Mouse (Mus musculus) hindbrain, embryonic 11.5 days (tissue): ENCODE measurements around the gene Dhx37. TPM values are rescaled to one million over a fixed set of nuclear protein-coding genes. Genes with fewer than 3 reads are reported as not detected.
"Not testable (repeated sequence)": the region's sequence is repeated elsewhere in the genome, so short reads cannot be mapped to it uniquely, and the experiment has no call there.

Experiments used
- ATAC-seq: fragments of 200-750 bp; cut with Nextera tagmentation; 2 replicates; pipeline ENCODE4 v1.8.0; 2017; ENCODE audit warnings: mild to moderate bottlenecking, moderate TSS enrichment, moderate library complexity; ENCODE audit not compliant: low FRiP score
- DNase-seq: peaks from one replicate; pipeline ENCODE4 v3.0.0-alpha.2; 2015; ENCODE audit warnings: low spot score
- H3K27ac ChIP-seq: fragments of 300-500 bp; sonication (generic); 2 replicates; pipeline ENCODE4 v1.5.1; 2014; ENCODE audit warnings: mild to moderate bottlenecking, low read depth, low read length
- H3K27me3 ChIP-seq: fragments of 300-500 bp; sonication (generic); 2 replicates; pipeline ENCODE4 v1.6.1; 2014; ENCODE audit warnings: mild to moderate bottlenecking, low read length, moderate library complexity, mixed read lengths; ENCODE audit not compliant: control insufficient read depth, insufficient read depth
- H3K36me3 ChIP-seq: fragments of 300-500 bp; sonication (generic); 2 replicates; pipeline ENCODE4 v1.6.1; 2014; ENCODE audit warnings: mild to moderate bottlenecking, low read length, moderate library complexity, mixed read lengths; ENCODE audit not compliant: control insufficient read depth, insufficient read depth
- H3K4me1 ChIP-seq: fragments of 300-500 bp; sonication (generic); replicated peaks from 2 replicates; pipeline ENCODE4 v1.6.1; 2014; ENCODE audit warnings: low read length, mixed read lengths; ENCODE audit not compliant: control insufficient read depth, insufficient read depth
- H3K4me2 ChIP-seq: fragments of 300-500 bp; sonication (generic); replicated peaks from 2 replicates; pipeline ENCODE4 v1.6.1; 2014; ENCODE audit warnings: mild to moderate bottlenecking, low read depth, low read length
- H3K4me3 ChIP-seq: fragments of 300-500 bp; sonication (generic); 2 replicates; pipeline ENCODE4 v1.5.1; 2014; ENCODE audit warnings: low read depth, low read length
- H3K9ac ChIP-seq: fragments of 300-500 bp; sonication (generic); 2 replicates; pipeline ENCODE4 v1.6.1; 2014; ENCODE audit warnings: low read depth, low read length
- H3K9me3 ChIP-seq: fragments of 300-500 bp; sonication (generic); 2 replicates; pipeline ENCODE4 v1.6.1; 2016; ENCODE audit warnings: low read length; ENCODE audit not compliant: control insufficient read depth
- WGBS: fragments of 180-500 bp; shearing (Covaris S2); extraction: QIAGEN DNeasy Blood & Tissue Kit; methylation state at CpG from one replicate; pipeline ENCODE4 v1.1.7; 2014; 5-methylcytosine and 5-hydroxymethylcytosine counted together
- polyA plus RNA-seq: library from polyadenylated mRNA; unstranded; fragments of >200 nt; fragmentation: Nextera tagmentation; extraction: Ambion mirVana; gene quantifications from 2 replicates; pipeline ENCODE4 v1.2.1, GENCODE M21; 2014

Gene Dhx37
- polyA plus RNA-seq, 1 experiment from 2014 or later = 10.4 TPM

DNA sequence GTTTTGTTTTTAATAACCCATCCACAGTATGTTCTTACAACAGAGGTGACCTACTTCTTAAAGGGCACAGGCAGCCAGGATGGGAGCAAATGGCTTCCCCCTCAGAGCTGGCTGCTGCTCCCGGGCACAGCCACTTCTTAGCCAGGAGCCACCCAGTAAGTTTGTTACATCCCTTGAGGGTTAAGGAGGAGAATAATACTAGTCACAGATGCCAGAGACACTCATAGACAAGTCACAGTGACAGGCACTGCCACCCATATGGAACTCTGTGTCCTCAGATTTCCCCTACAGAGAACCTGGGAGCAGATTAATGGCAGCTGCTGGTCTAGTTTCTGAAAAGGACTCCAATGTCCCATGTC is 41.3 kb downstream of the Dhx37 start:
- ATAC-seq (peak; percentile 6; the same call in 1 of the 2 replicates), DNase-seq (no peak)
- Histone ChIP-seq H3K4me3 (no peak overlapping the region), H3K9me3 (no peaks in the 10 kb centered on the region), H3K27ac (peak overlapping the region; percentile 99), H3K36me3 (no peaks in the 10 kb centered on the region), H3K4me2 (no peak overlapping the region), H3K9ac (peak overlapping the region; percentile 60; the same call in 1 of the 2 replicates), H3K4me1 (peaks cover 18% of the 10 kb centered on the region), H3K27me3 (no peaks in the 10 kb centered on the region)
- WGBS = 50% methylated on average over 1 of the region's 1 CpGs

DNA sequence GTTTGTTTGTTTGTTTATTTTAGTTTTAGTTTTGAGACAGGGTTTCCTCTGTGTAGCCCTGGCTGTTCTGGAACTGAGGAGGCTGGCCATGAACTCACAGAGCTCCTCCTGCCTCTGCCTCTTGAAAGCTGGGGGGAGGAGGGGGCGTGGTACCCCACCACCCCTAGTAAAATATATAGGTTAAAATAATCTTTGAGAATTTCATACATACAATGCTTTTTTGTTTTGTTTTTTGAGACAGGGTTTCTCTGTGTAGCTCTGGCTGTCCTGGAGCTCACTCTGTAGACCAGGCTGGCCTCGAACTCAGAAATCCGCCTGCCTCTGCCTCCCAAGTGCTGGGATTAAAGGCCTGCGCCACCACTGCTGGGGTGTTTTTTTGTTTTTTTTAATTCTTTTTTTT is 41.7 kb downstream of the Dhx37 start:
- not testable (repeated sequence) for H3K4me3 ChIP-seq, H3K4me2 ChIP-seq, DNase-seq, H3K9me3 ChIP-seq, H3K36me3 ChIP-seq, ATAC-seq, H3K9ac ChIP-seq, H3K27me3 ChIP-seq
- H3K4me1 ChIP-seq = peaks cover 18% of the 10 kb centered on the region
- peak overlapping the region; percentile 99 for H3K27ac ChIP-seq
- 94% methylated on average over 4 of the region's 4 CpGs for WGBS

DNA sequence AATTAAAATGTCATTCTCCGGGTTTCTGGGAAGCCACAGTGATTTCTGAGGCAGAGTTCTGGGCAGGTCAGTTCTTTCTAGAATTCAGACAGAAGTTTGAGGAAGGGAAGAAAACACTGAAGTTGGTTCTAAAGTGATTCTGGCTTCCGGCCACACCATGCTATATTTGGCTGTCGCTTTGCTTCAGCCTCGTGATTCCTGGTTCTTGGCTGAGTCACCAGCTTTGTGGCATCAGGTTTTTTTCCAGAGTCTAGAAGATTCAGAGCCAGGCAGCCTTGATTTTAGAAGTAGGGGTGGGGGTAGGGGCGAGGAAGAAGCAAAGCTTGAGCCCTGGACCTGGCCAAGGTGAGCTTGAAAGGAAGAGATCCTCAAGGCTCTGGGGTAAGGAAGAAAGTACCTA is 42.3 kb downstream of the Dhx37 start:
- ATAC-seq (no peak), DNase-seq (no peak)
- no peak overlapping the region for H3K27ac ChIP-seq
- H3K4me1 ChIP-seq = peaks cover 18% of the 10 kb centered on the region
- WGBS = 94% methylated on average over 5 of the region's 5 CpGs
- no peak overlapping the region for H3K4me2 ChIP-seq
- H3K9me3 ChIP-seq = no peaks in the 10 kb centered on the region
- no peaks in the 10 kb centered on the region for H3K36me3 ChIP-seq
- no peak overlapping the region for H3K9ac ChIP-seq
- no peaks in the 10 kb centered on the region for H3K27me3 ChIP-seq
- H3K4me3 ChIP-seq = no peak overlapping the region

DNA sequence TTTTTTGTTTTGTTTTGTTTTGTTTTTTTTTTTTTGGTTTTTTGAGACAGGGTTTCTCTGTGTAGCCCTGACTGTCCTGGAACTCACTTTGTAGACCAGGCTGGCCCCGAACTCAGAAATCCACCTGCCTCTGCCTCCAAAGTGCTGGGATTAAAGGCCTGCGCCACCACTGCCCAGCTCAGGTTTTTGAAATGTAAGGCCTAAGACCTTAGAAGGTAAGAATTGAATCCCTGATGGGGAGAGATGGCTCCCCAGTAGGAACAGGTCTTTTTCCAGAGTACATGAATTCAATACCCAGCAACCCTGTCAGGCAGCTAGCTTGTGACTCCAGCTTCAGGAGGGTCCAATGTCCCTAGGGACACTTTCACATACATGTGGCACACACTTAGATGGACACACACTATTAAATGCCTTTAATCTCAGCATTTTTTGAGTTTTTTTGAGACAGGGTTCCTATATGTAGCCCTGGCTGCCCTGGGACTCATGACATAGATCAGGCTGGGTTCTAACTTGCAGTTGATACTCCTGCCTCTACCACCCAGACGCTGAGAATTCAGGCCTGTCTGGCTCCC is 42.9 kb downstream of the Dhx37 start:
- Histone ChIP-seq H3K9ac (no peak overlapping the region), H3K27ac (no peak overlapping the region), H3K9me3 (no peaks in the 10 kb centered on the region), H3K36me3 (no peaks in the 10 kb centered on the region), H3K4me2 (no peak overlapping the region), H3K4me1 (peaks cover 18% of the 10 kb centered on the region), H3K4me3 (no peak overlapping the region), H3K27me3 (no peaks in the 10 kb centered on the region)
- DNase-seq = no peak
- ATAC-seq = no peak
- WGBS = 92% methylated on average over 3 of the region's 3 CpGs

DNA sequence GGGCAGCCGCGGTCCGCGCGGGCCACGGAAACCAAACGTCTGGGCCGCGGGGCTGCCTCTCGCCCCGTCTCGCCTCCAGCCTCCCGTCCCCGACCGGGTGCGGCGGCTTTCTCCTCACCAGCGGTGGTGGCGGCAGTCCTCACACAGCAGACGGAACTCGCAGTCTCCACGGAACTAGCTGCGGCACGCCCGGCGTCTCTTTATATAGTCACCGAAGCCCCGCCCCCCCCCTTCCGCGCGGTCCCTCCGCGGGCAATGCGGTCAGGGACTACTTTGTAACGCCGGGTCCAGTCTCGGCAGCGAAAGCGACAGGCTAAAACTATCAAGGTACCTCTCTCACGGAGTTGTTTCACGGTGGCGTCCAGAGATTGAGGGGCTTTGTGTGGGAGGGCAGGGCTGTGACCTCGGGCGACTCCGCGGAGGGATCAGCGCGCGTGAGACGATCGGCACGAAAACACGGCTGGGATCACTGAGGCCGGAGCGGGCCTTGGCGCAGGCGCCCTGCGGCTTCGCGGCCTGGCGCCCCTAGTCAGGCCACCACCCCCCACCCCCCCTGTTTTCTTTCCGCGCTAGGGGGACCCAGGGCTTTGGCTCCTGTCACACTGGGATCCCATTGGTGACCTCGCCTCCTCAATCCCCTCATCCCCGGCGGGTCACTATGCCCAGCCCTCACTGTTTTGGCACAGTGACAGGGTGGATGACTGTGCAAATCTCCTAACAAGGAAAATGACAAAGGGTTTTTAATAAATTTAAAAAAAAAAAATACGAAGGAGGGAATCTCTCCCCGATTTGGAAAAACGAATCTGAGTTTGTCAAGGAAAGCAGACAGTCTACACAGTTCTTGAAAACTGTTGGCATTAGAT is 44.1 kb downstream of the Dhx37 start, which contains the start of gene Ubc:
Ubc (minus strand) TSS at position 624 of the 863 bp plus-strand sequence.
- Histone ChIP-seq H3K27ac (peak within 1 kb of the TSS; percentile 93), H3K4me3 (peak within 1 kb of the TSS; percentile 100), H3K9ac (peak within 1 kb of the TSS; percentile 98), H3K36me3 (no peaks in the 10 kb centered on the region), H3K9me3 (no peaks in the 10 kb centered on the region), H3K27me3 (no peaks in the 10 kb centered on the region), H3K4me1 (peaks cover 15% of the 10 kb centered on the region), H3K4me2 (peak within 1 kb of the TSS; percentile 91)
- ATAC-seq (peak; percentile 55), DNase-seq (peak; percentile 93)
- WGBS = under 1% methylated on average over 67 of the region's 69 CpGs

DNA sequence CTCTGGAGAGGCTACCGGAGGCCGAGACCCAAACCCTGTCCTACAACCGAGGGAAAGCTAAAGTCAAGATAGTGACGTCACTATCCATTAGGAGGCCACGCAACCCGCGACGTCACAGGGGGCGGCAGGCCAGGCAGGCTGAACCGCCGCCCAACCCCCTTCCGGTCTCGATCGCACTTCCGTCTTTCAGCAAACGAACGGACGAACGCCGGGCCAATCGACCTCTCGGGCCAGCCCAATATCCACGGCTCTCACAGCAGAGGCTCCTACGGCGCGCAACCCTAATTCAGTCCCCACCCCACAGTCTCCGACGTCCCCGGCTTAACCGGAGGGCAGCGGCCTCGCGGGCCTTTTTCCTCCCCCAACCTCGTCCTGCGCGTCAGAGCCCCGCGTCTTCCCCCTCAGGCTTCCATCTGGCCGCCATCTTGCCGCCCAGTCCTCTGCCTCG is 44.8 kb downstream of the Dhx37 start, which contains the start of gene Gm10382:
Gm10382 (plus strand) TSS at position 192 of the 448 bp plus-strand sequence.
- WGBS = 3% methylated on average over 41 of the region's 41 CpGs
- Histone ChIP-seq H3K9me3 (no peaks in the 10 kb centered on the region), H3K9ac (peak within 1 kb of the TSS; percentile 98), H3K27me3 (no peaks in the 10 kb centered on the region), H3K27ac (peak within 1 kb of the TSS; percentile 93), H3K4me1 (peaks cover 12% of the 10 kb centered on the region), H3K36me3 (no peaks in the 10 kb centered on the region), H3K4me2 (peak within 1 kb of the TSS; percentile 91), H3K4me3 (peak within 1 kb of the TSS; percentile 100)
- ATAC-seq (peak; percentile 12), DNase-seq (peak; percentile 86)

DNA sequence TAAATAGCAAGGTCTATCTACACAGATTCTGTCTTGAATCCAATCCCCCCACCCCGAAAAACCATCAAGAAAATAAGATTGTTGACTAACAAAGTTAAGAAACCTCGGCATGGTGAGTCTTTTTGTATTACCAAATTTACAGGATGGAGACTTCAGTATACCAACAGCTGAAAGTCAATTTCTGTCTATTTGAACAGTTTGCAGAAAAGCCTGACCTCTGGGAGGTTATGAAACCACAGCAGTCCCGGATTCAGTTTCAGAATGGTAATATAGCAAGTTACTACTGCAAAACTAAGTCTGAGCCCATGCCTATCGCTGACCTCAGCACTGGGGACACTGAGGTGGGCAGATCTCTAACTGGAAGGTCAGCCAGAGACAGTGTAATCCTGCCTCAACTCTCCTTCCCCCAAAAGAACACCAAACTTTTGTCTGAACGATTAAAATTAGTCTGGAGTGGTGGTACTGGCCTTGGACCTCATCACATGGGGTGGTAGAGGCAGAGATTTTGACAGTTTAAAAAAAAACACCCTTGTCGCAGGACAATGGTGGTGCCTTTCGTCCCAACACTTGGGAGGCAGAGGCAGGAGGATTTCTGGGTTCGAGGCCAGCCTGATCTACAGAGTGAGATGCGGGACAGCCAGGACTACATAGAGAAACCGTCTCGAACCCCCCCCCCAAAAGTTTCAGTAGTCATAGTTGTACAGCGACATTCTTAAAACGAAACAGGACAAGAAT is 45.4 kb downstream of the Dhx37 start:
- peak overlapping the region; percentile 100 for H3K4me3 ChIP-seq
- H3K36me3 ChIP-seq = no peaks in the 10 kb centered on the region
- no peaks in the 10 kb centered on the region for H3K27me3 ChIP-seq
- H3K4me1 ChIP-seq = peaks cover 11% of the 10 kb centered on the region
- no peak for DNase-seq
- peak overlapping the region; percentile 98 for H3K9ac ChIP-seq
- ATAC-seq = no peak
- H3K27ac ChIP-seq = no peak overlapping the region
- peak overlapping the region; percentile 91 for H3K4me2 ChIP-seq
- H3K9me3 ChIP-seq = no peaks in the 10 kb centered on the region
- 26% methylated on average over 13 of the region's 13 CpGs for WGBS

DNA sequence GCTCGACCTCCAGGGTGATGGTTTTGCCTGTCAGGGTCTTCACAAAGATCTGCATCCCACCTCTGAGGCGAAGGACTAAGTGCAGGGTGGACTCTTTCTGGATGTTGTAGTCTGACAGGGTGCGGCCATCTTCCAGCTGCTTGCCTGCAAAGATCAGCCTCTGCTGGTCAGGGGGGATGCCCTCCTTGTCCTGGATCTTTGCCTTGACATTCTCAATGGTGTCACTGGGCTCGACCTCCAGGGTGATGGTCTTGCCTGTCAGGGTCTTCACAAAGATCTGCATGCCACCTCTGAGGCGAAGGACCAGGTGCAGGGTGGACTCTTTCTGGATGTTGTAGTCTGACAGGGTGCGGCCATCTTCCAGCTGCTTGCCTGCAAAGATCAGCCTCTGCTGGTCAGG is 46.6 kb downstream of the Dhx37 start:
- not testable (repeated sequence) for H3K4me3 ChIP-seq, H3K9ac ChIP-seq, H3K27me3 ChIP-seq, H3K4me2 ChIP-seq, H3K9me3 ChIP-seq, DNase-seq, ATAC-seq, H3K36me3 ChIP-seq, H3K27ac ChIP-seq, H3K4me1 ChIP-seq
- 91% methylated on average over 4 of the region's 6 CpGs for WGBS
